Mouse (Mus musculus) E14TG2a.4 (cell line): ENCODE data around the gene Cbx7.

Experiments used
- CTCF ChIP-seq: conservative IDR thresholded peaks from 2 replicates; pipeline ENCODE4 v1.5.1; 2014; ENCODE audit warnings: low read length
- NANOG ChIP-seq: IDR thresholded peaks from 2 replicates; pipeline ENCODE4 v1.6.1; 2014; ENCODE audit warnings: borderline replicate concordance, low read length, mixed read lengths
- POU5F1 ChIP-seq: IDR thresholded peaks from 2 replicates; pipeline ENCODE4 v1.6.1; 2014; ENCODE audit warnings: low read length, borderline replicate concordance

DNA sequence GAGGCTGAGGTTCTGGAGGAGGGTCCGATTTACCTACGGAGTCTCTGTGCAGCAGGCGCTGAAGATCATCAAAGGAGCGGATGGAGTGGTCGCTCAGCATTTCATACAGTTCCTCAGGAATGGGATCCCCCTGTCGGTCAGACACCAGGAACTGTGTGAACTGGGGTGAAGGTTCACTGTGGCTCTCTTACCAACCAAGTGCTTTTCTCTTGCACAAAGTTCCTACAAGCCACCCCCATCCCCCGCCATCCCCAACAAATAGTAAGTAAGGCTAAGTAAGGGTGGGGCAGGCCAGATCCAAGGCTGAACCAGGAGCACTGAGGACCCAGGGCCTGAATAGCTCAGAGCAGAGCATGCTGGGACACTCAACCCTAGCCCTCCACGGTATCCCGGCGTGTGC, 34.5 kb upstream of the Cbx7 start:
- TF ChIP-seq CTCF, result no peak
- no peak; the same call in 1 of the 2 replicates for TF ChIP-seq NANOG
- no peak for TF ChIP-seq POU5F1
